ENCODE assay signal across 8 mouse cellular contexts in the genomic region with DNA sequence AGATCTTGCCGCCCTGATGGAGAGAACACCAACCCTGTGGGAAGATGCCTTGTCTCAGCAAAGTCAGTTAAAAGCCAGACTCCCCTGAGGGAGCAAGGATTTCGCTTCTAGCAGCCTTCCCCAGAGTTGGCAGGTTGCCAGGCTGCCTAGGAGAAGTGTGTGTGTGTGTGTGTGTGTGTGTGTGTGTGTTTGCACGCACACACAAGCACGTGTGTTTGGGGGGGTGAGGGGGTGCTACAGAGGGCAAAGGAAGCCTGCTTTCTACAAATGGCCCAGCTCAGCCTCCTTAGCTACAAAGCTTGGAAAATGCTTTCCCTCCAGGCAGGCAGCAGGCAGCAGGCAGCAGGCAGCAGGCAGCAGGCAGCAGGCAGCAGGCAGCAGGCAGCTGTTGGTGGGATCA. TPM values are rescaled to one million over a fixed set of nuclear protein-coding genes. Genes with fewer than 3 reads are reported as not detected.
DNase-seq lines count a peak whose midpoint lies in the region; ATAC-seq lines count a peak whose summit lies in the region.

No protein-coding gene starts in this region.

- no peak overlapping the region for H3K9ac ChIP-seq in forebrain, embryonic 15.5 days (replicated peaks)
- H3K9ac ChIP-seq in kidney, embryonic 14.5 days (ENCODE audit: low read depth, low read length): no peak overlapping the region
- H3K9ac ChIP-seq in stomach, embryonic 15.5 days: no peak overlapping the region

- H3K9me3 ChIP-seq in megakaryocyte, embryonic 14.5 days: no peaks in the 10 kb centered on the region
- no peaks in the 10 kb centered on the region for H3K9me3 ChIP-seq in forebrain, embryonic 15.5 days
- no peaks in the 10 kb centered on the region for H3K9me3 ChIP-seq in kidney, embryonic 14.5 days (ENCODE audit: control insufficient read depth, low read length)
- H3K9me3 ChIP-seq in stomach, embryonic 15.5 days: no peaks in the 10 kb centered on the region

- peak overlapping the region; percentile 79 for H3K4me3 ChIP-seq in megakaryocyte, embryonic 14.5 days (replicated peaks)
- H3K4me3 ChIP-seq in forebrain, embryonic 15.5 days: peak overlapping the region; percentile 11; the same call in 1 of the 2 replicates
- H3K4me3 ChIP-seq in kidney, embryonic 14.5 days (ENCODE audit: low read length): no peak overlapping the region
- H3K4me3 ChIP-seq in stomach, embryonic 15.5 days (replicated peaks): no peak overlapping the region

- peak; percentile 63 for DNase-seq in adrenal gland, postnatal 25 days
- peak; percentile 69 for DNase-seq in lung, postnatal 36 days
- DNase-seq in frontal cortex, postnatal 36 days (ENCODE audit: low spot score in 2 of 2): no peak

- WGBS in forebrain, embryonic 15.5 days: under 1% methylated on average over 4 of the region's 4 CpGs
- 9% methylated on average over 4 of the region's 4 CpGs for WGBS in kidney, embryonic 14.5 days
- 5% methylated on average over 4 of the region's 4 CpGs for WGBS in stomach, embryonic 15.5 days

- peak overlapping the region; percentile 58 for H3K27ac ChIP-seq in forebrain, embryonic 15.5 days (replicated peaks)
- H3K27ac ChIP-seq in kidney, embryonic 14.5 days (ENCODE audit: low read depth, low read length): peak overlapping the region; percentile 62
- H3K27ac ChIP-seq in stomach, embryonic 15.5 days: peak overlapping the region; percentile 76

- H3K4me2 ChIP-seq in forebrain, embryonic 15.5 days (replicated peaks): peak overlapping the region; percentile 73
- H3K4me2 ChIP-seq in kidney, embryonic 14.5 days (replicated peaks; ENCODE audit: low read depth, low read length): no peak overlapping the region
- H3K4me2 ChIP-seq in stomach, embryonic 15.5 days: peak overlapping the region; percentile 34; the same call in 1 of the 2 replicates

- H3K4me1 ChIP-seq in megakaryocyte, embryonic 14.5 days: peaks cover 100% of the 10 kb centered on the region
- H3K4me1 ChIP-seq in forebrain, embryonic 15.5 days: peaks cover 94% of the 10 kb centered on the region
- H3K4me1 ChIP-seq in kidney, embryonic 14.5 days (ENCODE audit: control insufficient read depth, insufficient read depth, low read length): peaks cover 75% of the 10 kb centered on the region
- H3K4me1 ChIP-seq in stomach, embryonic 15.5 days: peaks cover 81% of the 10 kb centered on the region

- ATAC-seq in megakaryocyte, adult 5-6 weeks (ENCODE audit: poor library complexity, severe bottlenecking): no peak
- peak; percentile 1; the same call in 1 of the 2 replicates for ATAC-seq in forebrain, embryonic 15.5 days (replicated peaks)
- ATAC-seq in kidney, embryonic 14.5 days (ENCODE audit: low FRiP score, low TSS enrichment): no peak
- no peak for ATAC-seq in stomach, embryonic 15.5 days (ENCODE audit: insufficient read depth, low FRiP score, low read depth)

- H3K36me3 ChIP-seq in megakaryocyte, embryonic 14.5 days (replicated peaks; ENCODE audit: low read length): peaks cover 10% of the 10 kb centered on the region
- no peaks in the 10 kb centered on the region for H3K36me3 ChIP-seq in forebrain, embryonic 15.5 days
- no peaks in the 10 kb centered on the region for H3K36me3 ChIP-seq in kidney, embryonic 14.5 days (ENCODE audit: control insufficient read depth, insufficient read depth, low read length)
- H3K36me3 ChIP-seq in stomach, embryonic 15.5 days: no peaks in the 10 kb centered on the region

- no peaks in the 10 kb centered on the region for H3K27me3 ChIP-seq in megakaryocyte, embryonic 14.5 days (replicated peaks)
- H3K27me3 ChIP-seq in forebrain, embryonic 15.5 days: no peaks in the 10 kb centered on the region
- peaks cover 3% of the 10 kb centered on the region; the same call in 1 of the 2 replicates for H3K27me3 ChIP-seq in kidney, embryonic 14.5 days (ENCODE audit: control insufficient read depth, insufficient read depth, low read length)
- no peaks in the 10 kb centered on the region for H3K27me3 ChIP-seq in stomach, embryonic 15.5 days (replicated peaks)

RNA-seq across cellular contexts. Expression of gene Kif21b, which starts 6.4 kb away (rescaled TPM):
- 8.3 and 9.3 TPM in 2 replicates for polyA plus RNA-seq in megakaryocyte, embryonic 14.5 days (2012; ENCODE audit: insufficient read depth, low replicate concordance)
- 41.1 and 48.0 TPM in 2 replicates for total RNA-seq in megakaryocyte, adult 5-6 weeks (2015)
- total RNA-seq in megakaryocyte, adult 5-6 weeks (2017): 36.3 and 46.1 TPM in 2 replicates
- total RNA-seq in adrenal gland, postnatal 25 days (2021): 3.2 and 4.6 TPM in 2 replicates
- polyA plus RNA-seq in forebrain, embryonic 15.5 days (2015; fragmentation: Nextera tagmentation; extraction: Ambion mirVana): 71.9 and 75.0 TPM in 2 replicates
- polyA plus RNA-seq in kidney, embryonic 14.5 days (2014; fragmentation: Nextera tagmentation; extraction: Ambion mirVana): 3.2 and 3.3 TPM in 2 replicates
- polyA plus RNA-seq in stomach, embryonic 15.5 days (2015; fragmentation: Nextera tagmentation; extraction: Ambion mirVana): 3.3 and 3.8 TPM in 2 replicates

Comparison
In these comparisons a context has a peak if more than half of its experiments do, and no peak if none do; other contexts are left out.
1. H3K4me3 ChIP-seq: peak in megakaryocyte, embryonic 14.5 days (single experiment) and forebrain, embryonic 15.5 days (single experiment); none in kidney, embryonic 14.5 days (single experiment) and stomach, embryonic 15.5 days (single experiment).
2. DNase-seq: peak in adrenal gland, postnatal 25 days (single experiment) and lung, postnatal 36 days (single experiment); none in frontal cortex, postnatal 36 days (0 of 2).
3. Peak in every context shown above with its lines, with median percentiles within 50 percentile points of each other: H3K27ac ChIP-seq.